Mouse (Mus musculus): ENCODE measurements around the gene Gm11168.
"Not testable (repeated sequence)": the region's sequence is repeated elsewhere in the genome, so short reads cannot be mapped to it uniquely, and the experiment has no call there.

DNA sequence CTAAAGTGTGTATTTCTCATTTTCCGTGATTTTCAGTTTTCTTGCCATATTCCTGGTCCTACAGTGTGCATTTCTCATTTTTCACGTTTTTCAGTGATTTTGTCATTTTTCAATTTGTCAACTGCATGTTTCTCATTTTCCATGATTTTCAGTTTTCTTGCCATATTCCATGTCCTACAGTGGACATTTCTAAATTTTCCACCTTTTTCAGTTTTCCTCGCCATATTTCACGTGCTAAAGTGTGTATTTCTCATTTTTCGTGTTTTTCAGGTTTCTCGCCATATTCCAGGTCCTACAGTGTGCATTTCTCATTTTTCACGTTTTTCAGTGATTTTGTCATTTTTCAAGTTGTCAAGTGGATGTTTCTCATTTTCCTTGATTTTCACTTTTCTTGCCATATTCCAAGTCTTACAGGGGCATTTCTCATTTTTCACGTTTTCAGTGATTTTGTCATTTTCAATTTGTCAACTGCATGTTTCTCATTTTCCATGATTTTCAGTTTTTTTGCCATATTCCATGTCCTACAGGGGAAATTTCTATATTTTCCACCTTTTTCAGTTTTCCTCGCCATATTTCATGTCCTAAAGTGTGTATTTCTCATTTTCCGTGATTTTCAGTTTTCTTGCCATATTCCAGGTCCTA, 27.7 kb downstream of the Gm11168 start:
- TF ChIP-seq CTCF (IDR thresholded peaks at IDR 0.05; ENCODE audit: insufficient read depth, low read length); POLR2A (IDR thresholded peaks at IDR 0.05; ENCODE audit: borderline replicate concordance, extremely low read depth, low read depth, low read length): not testable (repeated sequence)

All from lung, adult 2 months (tissue).